Mouse (Mus musculus) CH12.LX (cell line): ENCODE results near the gene Tnp2.
A peak's percentile ranks its signal among the peaks of the same experiment; 100 is the strongest.

Experiments used
- BHLHE40 ChIP-seq: IDR thresholded peaks from 2 replicates; pipeline ENCODE4 v1.6.1; 2011; ENCODE audit warnings: mild to moderate bottlenecking, low read depth, low read length, improper control_type of control experiment
- CHD2 ChIP-seq: IDR thresholded peaks from 2 replicates; pipeline ENCODE4 v1.6.1; 2011; ENCODE audit warnings: low read length, improper control_type of control experiment
- CTCF ChIP-seq, 2 experiments: IDR thresholded peaks in 1 of 2; conservative IDR thresholded peaks in 1 of 2; 2 replicates each; pipeline ENCODE4 v1.5.1; 2011 to 2012; ENCODE audit warnings: low read depth in 2 of 2, low read length in 2 of 2, improper control_type of control experiment in 1 of 2, inconsistent platforms in 1 of 2, mild to moderate bottlenecking in 1 of 2, moderate library complexity in 1 of 2
- EP300 ChIP-seq: IDR thresholded peaks from 2 replicates; pipeline ENCODE4 v1.6.1; 2011; ENCODE audit warnings: low read length, improper control_type of control experiment
- ETS1 ChIP-seq: conservative IDR thresholded peaks from 2 replicates; pipeline ENCODE4 v1.6.1; 2012; ENCODE audit warnings: low read depth, mild to moderate bottlenecking, inconsistent platforms, low read length, improper control_type of control experiment, moderate library complexity
- HCFC1 ChIP-seq: IDR thresholded peaks from 2 replicates; pipeline ENCODE4 v1.6.1; 2012; ENCODE audit warnings: low read depth, mild to moderate bottlenecking, inconsistent platforms, low read length, improper control_type of control experiment
- KAT2A ChIP-seq: IDR thresholded peaks from 2 replicates; pipeline ENCODE4 v1.6.1; 2012; ENCODE audit warnings: low read length, improper control_type of control experiment, inconsistent platforms; ENCODE audit not compliant: insufficient replicate concordance
- MAZ ChIP-seq: IDR thresholded peaks from 2 replicates; pipeline ENCODE4 v1.6.1; 2012; ENCODE audit warnings: low read depth, mild to moderate bottlenecking, inconsistent platforms, low read length, improper control_type of control experiment, moderate library complexity
- MXI1 ChIP-seq: IDR thresholded peaks from 2 replicates; pipeline ENCODE4 v1.6.1; 2011; ENCODE audit warnings: mild to moderate bottlenecking, low read depth, low read length, improper control_type of control experiment
- POLR2A ChIP-seq: IDR thresholded peaks from 2 replicates; pipeline ENCODE4 v1.6.1; 2011; ENCODE audit warnings: low read depth, mild to moderate bottlenecking, improper control_type of control experiment, low read length
- RAD21 ChIP-seq: IDR thresholded peaks from 2 replicates; pipeline ENCODE4 v1.6.1; 2011; ENCODE audit warnings: low read depth, mild to moderate bottlenecking, low read length, improper control_type of control experiment, moderate library complexity
- RCOR1 ChIP-seq: conservative IDR thresholded peaks from 2 replicates; pipeline ENCODE4 v1.6.1; 2012; ENCODE audit warnings: low read depth, mild to moderate bottlenecking, inconsistent platforms, low read length, improper control_type of control experiment
- TBP ChIP-seq: conservative IDR thresholded peaks from 2 replicates; pipeline ENCODE4 v1.6.1; 2011; ENCODE audit warnings: low read depth, low read length, improper control_type of control experiment
- ZC3H11A ChIP-seq: IDR thresholded peaks from 2 replicates; pipeline ENCODE4 v1.6.1; 2012; ENCODE audit warnings: low read depth, mild to moderate bottlenecking, inconsistent platforms, low read length, improper control_type of control experiment

- TF ChIP-seq CTCF (conservative IDR thresholded peaks at IDR 0.05 in 1 of 2, IDR thresholded peaks at IDR 0.05 in 1 of 2; ENCODE audit: low read depth in 2 of 2, low read length in 2 of 2) (no peak), POLR2A (no peak), RAD21 (no peak; the same call in none of the 2 replicates), ZC3H11A (no peak), RCOR1 (no peak), EP300 (peak; percentile 79), HCFC1 (peak; percentile 13; the same call in 1 of the 2 replicates), CHD2 (no peak), KAT2A (no peak), MAZ (no peak; the same call in 1 of the 2 replicates), TBP (no peak), MXI1 (0 out of 2 replicates have a peak, but pooled peaks have one; percentile 21), BHLHE40 (peak; percentile 55; the same call in 1 of the 2 replicates), ETS1 (peak; percentile 92)
Observed at GRCm38 (mm10) chr16:10741082-10741481, 47.4 kb downstream of the Tnp2 start.
